Mouse (Mus musculus) brain, embryonic 14.5 days (tissue): ENCODE data around the gene Zfp948. TPM values are rescaled to one million over a fixed set of nuclear protein-coding genes. Genes with fewer than 3 reads are reported as not detected.

ENCODE experiments used
- DNase-seq: peaks from one replicate; pipeline ENCODE4 v3.0.0-alpha.2; 2011; ENCODE audit warnings: low read depth
- CTCF ChIP-seq: fragments of 200-500 bp; IDR thresholded peaks from 2 replicates; pipeline ENCODE4 v1.5.1; 2012; ENCODE audit warnings: inconsistent platforms, mild to moderate bottlenecking, moderate library complexity, borderline replicate concordance; ENCODE audit not compliant: insufficient read depth, insufficient read length; ENCODE audit errors: extremely low read depth
- POLR2A ChIP-seq: fragments of 200-500 bp; IDR thresholded peaks from 2 replicates; pipeline ENCODE4 v1.6.1; 2012; ENCODE audit warnings: mild to moderate bottlenecking, inconsistent platforms, borderline replicate concordance; ENCODE audit not compliant: poor library complexity, insufficient read depth, insufficient read length, severe bottlenecking; ENCODE audit errors: extremely low read depth
- polyA plus RNA-seq: library from polyadenylated mRNA; depleted of rRNA; stranded (reverse); fragments of >200 nt; gene quantifications from 2 replicates; pipeline ENCODE4 v1.2.3, GENCODE M21; 2012; rRNA removed

Gene Zfp948
- polyA plus RNA-seq: 12.1 and 14.4 TPM in 2 replicates

GRCm38 (mm10) chr17:21566728-21567349, at the start of gene Zfp948:
Zfp948 (plus strand) TSS chr17:21567008.
- peak; percentile 26; the same call in 1 of the 2 replicates for TF ChIP-seq POLR2A
- TF ChIP-seq CTCF: peak; percentile 43; the same call in 1 of the 2 replicates
- peak; percentile 95 for DNase-seq

GRCm38 (mm10) chr17:21517130-21517671, 49.6 kb upstream of the Zfp948 start:
- no peak for DNase-seq
- TF ChIP-seq POLR2A (no peak), CTCF (no peak)

GRCm38 (mm10) chr17:21526270-21526669, 40.5 kb upstream of the Zfp948 start:
- TF ChIP-seq POLR2A: no peak
- no peak for TF ChIP-seq CTCF
- no peak for DNase-seq

GRCm38 (mm10) chr17:21530645-21531330, 36.0 kb upstream of the Zfp948 start:
- peak; percentile 3 for DNase-seq
- TF ChIP-seq CTCF (no peak), POLR2A (no peak)

GRCm38 (mm10) chr17:21531621-21532020, 35.2 kb upstream of the Zfp948 start:
- no peak for TF ChIP-seq CTCF
- no peak for TF ChIP-seq POLR2A
- no peak for DNase-seq

- peak; percentile 95 for DNase-seq
- TF ChIP-seq POLR2A: peak; percentile 30; the same call in 1 of the 2 replicates
- peak; percentile 11; the same call in 1 of the 2 replicates for TF ChIP-seq CTCF
Measured at GRCm38 (mm10) chr17:21532101-21532951, 34.5 kb upstream of the Zfp948 start.

- no peak for DNase-seq
- TF ChIP-seq CTCF (no peak), POLR2A (no peak)
Measured at GRCm38 (mm10) chr17:21533961-21534360, 32.8 kb upstream of the Zfp948 start.

- peak; percentile 92 for DNase-seq
- TF ChIP-seq POLR2A (no peak), CTCF (peak; percentile 43; the same call in 1 of the 2 replicates)
Measured at GRCm38 (mm10) chr17:21534460-21535095, 32.2 kb upstream of the Zfp948 start.

GRCm38 (mm10) chr17:21535096-21536001, 31.5 kb upstream of the Zfp948 start, which contains the start of gene Zfp52:
Zfp52 (plus strand) TSS chr17:21535539.
- no peak for TF ChIP-seq POLR2A
- TF ChIP-seq CTCF: no peak
- peak; percentile 41 for DNase-seq
